Mouse (Mus musculus): ENCODE data around the gene Umad1. TPM values are rescaled to one million over a fixed set of nuclear protein-coding genes. Genes with fewer than 3 reads are reported as not detected.
A peak's percentile ranks its signal among the peaks of the same experiment; 100 is the strongest.

The Umad1 gene
- polyA plus RNA-seq, 1 experiment = 12.7 TPM

GRCm38 (mm10) chr6:8495109-8495826 lies 236.2 kb downstream of the Umad1 start:
- 64% methylated on average over 5 of the region's 5 CpGs for WGBS
- no peak for DNase-seq (ENCODE audit: low read depth, low spot score)

DNA sequence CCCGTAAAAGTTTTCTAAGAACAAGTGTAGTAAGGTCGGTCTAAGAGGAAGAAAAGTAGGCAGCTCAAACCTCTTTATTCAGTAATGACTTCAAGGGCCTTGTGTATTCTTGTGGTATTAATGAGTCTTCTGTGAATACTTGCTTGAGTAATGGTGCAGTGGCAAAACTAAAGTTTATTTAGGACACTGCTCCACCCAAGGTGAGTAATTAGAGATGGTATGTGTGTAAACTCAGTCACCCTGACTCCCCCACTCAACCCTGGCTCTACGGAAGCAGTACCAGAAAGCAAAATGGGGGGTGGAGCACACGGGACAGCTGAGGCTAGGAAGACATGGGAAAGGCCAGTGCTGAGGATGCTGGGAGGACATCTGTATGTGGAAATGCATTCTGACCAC lies 236.7 kb downstream of the Umad1 start:
- 68% methylated on average over 4 of the region's 4 CpGs for WGBS
- DNase-seq (ENCODE audit: low read depth, low spot score) = no peak

GRCm38 (mm10) chr6:8497234-8497867 lies 238.3 kb downstream of the Umad1 start:
- WGBS = 78% methylated on average over 6 of the region's 6 CpGs
- DNase-seq (ENCODE audit: low read depth, low spot score) = no peak

DNA sequence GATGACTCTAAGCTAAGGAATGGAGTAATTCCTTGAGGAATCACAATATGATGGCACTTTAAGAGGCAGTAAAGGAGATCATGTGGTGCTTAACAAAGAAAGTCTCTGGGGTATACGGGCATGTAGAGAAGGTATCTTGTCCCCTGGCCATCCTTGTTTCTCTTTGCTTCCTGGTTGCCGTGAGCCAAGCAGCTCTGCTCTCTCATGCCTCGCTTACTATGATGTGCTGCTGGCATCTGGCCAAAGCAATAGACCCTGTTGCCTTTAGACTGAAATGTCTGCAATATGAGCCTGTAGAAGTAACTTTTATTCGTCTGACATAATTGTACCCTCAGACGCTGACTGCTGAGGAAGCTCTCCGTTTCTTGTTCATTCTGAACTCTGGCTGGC lies 238.8 kb downstream of the Umad1 start:
- DNase-seq (ENCODE audit: low read depth, low spot score) = no peak
- 64% methylated on average over 6 of the region's 6 CpGs for WGBS

GRCm38 (mm10) chr6:8498961-8499360 lies 239.9 kb downstream of the Umad1 start:
- WGBS = 90% methylated on average over 3 of the region's 3 CpGs

GRCm38 (mm10) chr6:8503953-8504352 lies 244.9 kb downstream of the Umad1 start:
- no peak for DNase-seq (ENCODE audit: low read depth, low spot score)

More at GRCm38 (mm10) chr6:8498961-8499360, 239.9 kb downstream of the Umad1 start:
- no peak for DNase-seq (ENCODE audit: low read depth, low spot score)

DNA sequence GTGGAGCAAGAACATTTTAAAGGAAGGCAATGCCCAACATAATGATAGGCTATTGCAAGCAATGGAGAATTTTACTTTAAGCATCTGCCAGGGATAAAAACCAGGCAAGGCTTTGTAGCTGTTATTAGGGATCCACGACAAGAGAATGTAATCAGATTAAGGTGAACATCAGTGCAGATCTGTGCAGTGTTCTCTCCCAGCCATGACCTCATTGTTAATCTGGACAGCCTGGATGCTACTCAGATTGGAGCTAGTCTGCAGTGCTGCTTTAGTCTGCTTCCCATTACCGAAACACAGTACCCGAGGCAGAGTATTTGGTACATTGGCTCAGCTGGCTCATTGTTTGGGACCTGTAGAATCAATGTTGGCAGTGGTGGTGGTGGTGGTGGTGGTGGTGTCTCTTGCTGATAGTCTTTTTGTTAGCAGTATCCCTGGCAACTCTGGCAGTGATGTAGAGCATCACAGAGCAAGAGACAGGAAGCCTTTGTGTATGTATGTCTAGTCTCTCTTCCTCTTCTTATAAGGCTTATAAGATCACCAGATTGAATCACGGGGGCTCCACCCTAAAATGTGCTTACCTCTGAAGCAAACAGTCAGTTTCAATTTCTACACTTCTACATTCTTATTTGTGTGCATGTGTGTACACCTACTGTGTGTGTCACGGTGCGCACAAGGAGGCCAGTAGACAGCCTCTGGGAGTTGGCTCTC lies 245.6 kb downstream of the Umad1 start:
- 80% methylated on average over 6 of the region's 6 CpGs for WGBS
- DNase-seq (ENCODE audit: low read depth, low spot score) = no peak

More at GRCm38 (mm10) chr6:8503953-8504352, 244.9 kb downstream of the Umad1 start:
- 19% methylated on average over 3 of the region's 3 CpGs for WGBS

DNA sequence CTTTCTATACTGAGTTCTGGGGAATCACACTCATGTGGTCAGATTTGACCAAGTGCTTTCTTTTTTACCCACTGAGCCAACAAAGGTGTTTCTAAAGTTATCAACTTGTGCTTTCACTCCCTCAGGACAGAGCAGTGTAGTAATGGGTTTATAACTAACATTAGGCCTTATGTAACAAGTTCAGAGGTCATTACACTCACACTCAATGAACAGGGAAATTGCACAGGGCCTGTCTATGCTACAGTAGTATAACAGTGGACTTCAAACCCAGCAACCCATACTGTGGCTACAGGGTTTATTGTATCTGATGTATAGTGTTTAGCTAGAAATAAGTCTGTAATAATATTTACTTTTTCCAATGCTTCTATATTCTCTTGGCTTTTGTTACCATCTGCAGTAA lies 247.5 kb downstream of the Umad1 start:
- peak; percentile 76 for DNase-seq (ENCODE audit: low read depth, low spot score)

Other genes with a start within 250 kb of the Umad1 start
- gene Col28a1, start 66.7 kb upstream of the Umad1 start, polyA plus RNA-seq (2012; rRNA removed) = 0.05 and 0.10 TPM in 2 replicates
- gene Mios, start 50.1 kb upstream of the Umad1 start, polyA plus RNA-seq (2012; rRNA removed) = 1.6 and 2.3 TPM in 2 replicates
- gene Rpa3, start 115 bp upstream of the Umad1 start, polyA plus RNA-seq (2012; rRNA removed) = 7.4 and 7.7 TPM in 2 replicates
- gene Gm45062, start 162 bp downstream of the Umad1 start, polyA plus RNA-seq (2012; rRNA removed) = 1.7 and 2.2 TPM in 2 replicates